Mouse (Mus musculus) limb, embryonic 12.5 days (tissue): Measurements from ENCODE around the gene Areg. TPM values are rescaled to one million over a fixed set of nuclear protein-coding genes. Genes with fewer than 3 reads are reported as not detected.

Experiments used
- ATAC-seq: fragments of 200-750 bp; cut with Nextera tagmentation; 2 replicates; pipeline ENCODE4 v1.8.0; 2017; ENCODE audit warnings: low read depth, moderate TSS enrichment; ENCODE audit not compliant: insufficient number of reproducible peaks, insufficient read depth, low FRiP score, low TSS enrichment
- H3K27ac ChIP-seq: fragments of 300-500 bp; sonication (generic); 2 replicates; pipeline ENCODE4 v1.5.1; 2016; ENCODE audit warnings: mild to moderate bottlenecking, moderate library complexity
- H3K27me3 ChIP-seq: fragments of 300-500 bp; sonication (generic); 2 replicates; pipeline ENCODE4 v1.6.1; 2016; ENCODE audit warnings: mild to moderate bottlenecking, moderate library complexity
- H3K36me3 ChIP-seq: fragments of 300-500 bp; sonication (generic); 2 replicates; pipeline ENCODE4 v1.6.1; 2016; ENCODE audit warnings: mild to moderate bottlenecking, moderate library complexity
- H3K4me1 ChIP-seq: fragments of 300-500 bp; sonication (generic); replicated peaks from 2 replicates; pipeline ENCODE4 v1.6.1; 2016
- H3K4me2 ChIP-seq: fragments of 300-500 bp; sonication (generic); 2 replicates; pipeline ENCODE4 v1.6.1; 2016; ENCODE audit warnings: mild to moderate bottlenecking, moderate library complexity
- H3K4me3 ChIP-seq: fragments of 300-500 bp; sonication (generic); replicated peaks from 2 replicates; pipeline ENCODE4 v1.5.1; 2016; ENCODE audit warnings: mild to moderate bottlenecking
- H3K9ac ChIP-seq: fragments of 300-500 bp; sonication (generic); replicated peaks from 2 replicates; pipeline ENCODE4 v1.6.1; 2016; ENCODE audit warnings: mild to moderate bottlenecking, moderate library complexity
- H3K9me3 ChIP-seq: fragments of 300-500 bp; sonication (generic); 2 replicates; pipeline ENCODE4 v1.6.1; 2016; ENCODE audit warnings: mild to moderate bottlenecking, moderate library complexity
- WGBS: fragments of 180-500 bp; shearing (Covaris S2); methylation state at CpG from one replicate; pipeline ENCODE4 v1.1.7; 2016; 5-methylcytosine and 5-hydroxymethylcytosine counted together
- polyA plus RNA-seq: library from polyadenylated mRNA; unstranded; fragments of >200 nt; fragmentation: Nextera tagmentation; extraction: Ambion mirVana; gene quantifications from 2 replicates; pipeline ENCODE4 v1.2.1, GENCODE M21; 2016

Gene Areg
- polyA plus RNA-seq, 1 experiment from 2014 or later: 0.16 TPM

- WGBS: 90% methylated on average over 5 of the region's 5 CpGs
These were observed 27.2 kb downstream of the Areg start for GRCm38 (mm10) chr5:91166601-91167000.

GRCm38 (mm10) chr5:91176397-91176796 lies 37.0 kb downstream of the Areg start:
- no peaks in the 10 kb centered on the region for H3K36me3 ChIP-seq
- no peaks in the 10 kb centered on the region for H3K27me3 ChIP-seq
- no peaks in the 10 kb centered on the region for H3K4me1 ChIP-seq
- H3K4me2 ChIP-seq: no peak overlapping the region
- no peak for ATAC-seq
- H3K9me3 ChIP-seq: no peaks in the 10 kb centered on the region
- no peak overlapping the region for H3K27ac ChIP-seq
- no peak overlapping the region for H3K9ac ChIP-seq
- H3K4me3 ChIP-seq: no peak overlapping the region

More at GRCm38 (mm10) chr5:91166601-91167000, 27.2 kb downstream of the Areg start:
- H3K9me3 ChIP-seq: no peaks in the 10 kb centered on the region
- no peak overlapping the region for H3K4me3 ChIP-seq
- no peaks in the 10 kb centered on the region for H3K36me3 ChIP-seq
- no peak overlapping the region for H3K9ac ChIP-seq
- H3K27ac ChIP-seq: no peak overlapping the region
- no peaks in the 10 kb centered on the region for H3K27me3 ChIP-seq
- H3K4me1 ChIP-seq: no peaks in the 10 kb centered on the region
- no peak overlapping the region for H3K4me2 ChIP-seq
- ATAC-seq: no peak

- no peaks in the 10 kb centered on the region for H3K4me1 ChIP-seq
- H3K27ac ChIP-seq: no peak overlapping the region
- no peak for ATAC-seq
- H3K4me2 ChIP-seq: no peak overlapping the region
- no peaks in the 10 kb centered on the region for H3K27me3 ChIP-seq
- WGBS: 78% methylated on average over 3 of the region's 3 CpGs
- H3K4me3 ChIP-seq: no peak overlapping the region
- H3K36me3 ChIP-seq: no peaks in the 10 kb centered on the region
- no peak overlapping the region for H3K9ac ChIP-seq
- no peaks in the 10 kb centered on the region for H3K9me3 ChIP-seq
These were observed 55.2 kb downstream of the Areg start for GRCm38 (mm10) chr5:91194572-91194971.

Other genes with a start within 250 kb of the Areg start
- 0.31 and 0.49 TPM in 2 replicates for gene Cxcl1, start 248.4 kb upstream of the Areg start, polyA plus RNA-seq
- 0.22 TPM in 1 of 2 replicates, not detected in the other for gene Cxcl2, start 235.7 kb upstream of the Areg start, polyA plus RNA-seq
- gene Mthfd2l, start 208.5 kb upstream of the Areg start, polyA plus RNA-seq: 72.9 and 78.5 TPM in 2 replicates
- 0.15 and 0.31 TPM in 2 replicates for gene Epgn, start 112.1 kb upstream of the Areg start, polyA plus RNA-seq
- not detected in 2 replicates for gene Ereg, start 65.0 kb upstream of the Areg start, polyA plus RNA-seq